Mouse (Mus musculus): ENCODE results near the gene Dtx2.

- no peak for TF ChIP-seq CTCF (IDR thresholded peaks at IDR 0.05; ENCODE audit: extremely low read depth, insufficient read depth, insufficient read length, insufficient replicate concordance)
- TF ChIP-seq POLR2A (IDR thresholded peaks at IDR 0.05; ENCODE audit: low read depth, low read length), result no peak
Measured at GRCm38 (mm10) chr5:135946621-135947020, 48.0 kb upstream of the Dtx2 start.

Measured in spleen, adult 2 months (tissue).